ENCODE assay signal across 14 mouse cellular contexts in genomic region chr8:117299204-117299603, GRCm38 (mm10). TPM values are rescaled to one million over a fixed set of nuclear protein-coding genes. Genes with fewer than 3 reads are reported as not detected.
A peak's percentile ranks its signal among the peaks of the same experiment; 100 is the strongest.
DNase-seq lines count a peak whose midpoint lies in the region; ATAC-seq lines count a peak whose summit lies in the region.
"Had no signal": no experiment of that assay in that cellular context is flagged by ENCODE, and none has a peak within 500 bp of the region (broad histone marks: within the 10 kb centered on the region; RNA-seq: fewer than 3 reads in every experiment).

No protein-coding gene starts in this region.

- H3K9me3 ChIP-seq in heart, embryonic 13.5 days: no peaks in the 10 kb centered on the region
- no peaks in the 10 kb centered on the region for H3K9me3 ChIP-seq in neural tube, embryonic 13.5 days
- no peaks in the 10 kb centered on the region for H3K9me3 ChIP-seq in neural tube, embryonic 15.5 days (replicated peaks)
- no peaks in the 10 kb centered on the region for H3K9me3 ChIP-seq in liver, embryonic 13.5 days (replicated peaks)
- H3K9me3 ChIP-seq in forebrain, embryonic 15.5 days: no peaks in the 10 kb centered on the region
- H3K9me3 ChIP-seq: hindbrain, embryonic 15.5 days had no signal

- 0 out of 2 replicates have a peak overlapping the region, but pooled peaks have one; percentile 75 for H3K27ac ChIP-seq in heart, embryonic 13.5 days (replicated peaks)
- peak overlapping the region; percentile 52; the same call in 1 of the 2 replicates for H3K27ac ChIP-seq in neural tube, embryonic 13.5 days (replicated peaks)
- no peak overlapping the region for H3K27ac ChIP-seq in neural tube, embryonic 15.5 days (replicated peaks)
- H3K27ac ChIP-seq in liver, embryonic 13.5 days: peak overlapping the region; percentile 98
- H3K27ac ChIP-seq in forebrain, embryonic 15.5 days (replicated peaks): no peak overlapping the region
- H3K27ac ChIP-seq: hindbrain, embryonic 15.5 days; left cerebral cortex, adult 2 months had no signal

- H3K27me3 ChIP-seq in heart, embryonic 13.5 days (replicated peaks): no peaks in the 10 kb centered on the region
- no peaks in the 10 kb centered on the region for H3K27me3 ChIP-seq in neural tube, embryonic 13.5 days
- H3K27me3 ChIP-seq in neural tube, embryonic 15.5 days (replicated peaks): no peaks in the 10 kb centered on the region
- no peaks in the 10 kb centered on the region for H3K27me3 ChIP-seq in liver, embryonic 13.5 days
- H3K27me3 ChIP-seq in forebrain, embryonic 15.5 days: no peaks in the 10 kb centered on the region
- H3K27me3 ChIP-seq: hindbrain, embryonic 15.5 days had no signal

- no peak overlapping the region for H3K4me2 ChIP-seq in heart, embryonic 13.5 days
- H3K4me2 ChIP-seq in neural tube, embryonic 13.5 days: no peak overlapping the region
- H3K4me2 ChIP-seq in neural tube, embryonic 15.5 days: no peak overlapping the region
- peak overlapping the region; percentile 26; the same call in 1 of the 2 replicates for H3K4me2 ChIP-seq in liver, embryonic 13.5 days
- no peak overlapping the region for H3K4me2 ChIP-seq in forebrain, embryonic 15.5 days (replicated peaks)
- H3K4me2 ChIP-seq: hindbrain, embryonic 15.5 days; lung, embryonic 14.5 days had no signal

- 76% methylated on average over 10 of the region's 10 CpGs for WGBS in heart, embryonic 13.5 days
- 85% methylated on average over 10 of the region's 10 CpGs for WGBS in neural tube, embryonic 13.5 days
- WGBS in neural tube, embryonic 15.5 days: 86% methylated on average over 10 of the region's 10 CpGs
- 61% methylated on average over 10 of the region's 10 CpGs for WGBS in liver, embryonic 13.5 days (ENCODE audit: insufficient replicate concordance)
- 84% methylated on average over 10 of the region's 10 CpGs for WGBS in forebrain, embryonic 15.5 days

- no peak for ATAC-seq in heart, embryonic 13.5 days (ENCODE audit: extremely low read depth, insufficient number of reproducible peaks, low FRiP score, low TSS enrichment)
- no peak for ATAC-seq in neural tube, embryonic 13.5 days (ENCODE audit: low read depth)
- no peak for ATAC-seq in neural tube, embryonic 15.5 days (ENCODE audit: low FRiP score)
- no peak for ATAC-seq in liver, embryonic 13.5 days (ENCODE audit: low read depth)
- no peak for ATAC-seq in forebrain, embryonic 15.5 days (replicated peaks)

- no peak overlapping the region; the same call in 1 of the 2 replicates for H3K9ac ChIP-seq in heart, embryonic 13.5 days
- H3K9ac ChIP-seq in neural tube, embryonic 13.5 days: no peak overlapping the region
- no peak overlapping the region for H3K9ac ChIP-seq in neural tube, embryonic 15.5 days (replicated peaks)
- H3K9ac ChIP-seq in liver, embryonic 13.5 days: peak overlapping the region; percentile 70; the same call in 1 of the 2 replicates
- H3K9ac ChIP-seq in forebrain, embryonic 15.5 days (replicated peaks): no peak overlapping the region
- H3K9ac ChIP-seq: hindbrain, embryonic 15.5 days had no signal

- DNase-seq in heart, adult 11 months: no peak
- DNase-seq in liver, embryonic 13.5 days: no peak
- no peak for DNase-seq in left cerebral cortex, adult 9 months (ENCODE audit: low spot score in 2 of 2)
- no peak for DNase-seq in urinary bladder, postnatal 25 days (ENCODE audit: low spot score)
- DNase-seq: cerebellum, adult 9-11 months; lung, embryonic 14.5 days; spleen, adult 18-20 months; thymus, adult 18-20 months had no signal

- no peak overlapping the region for H3K4me3 ChIP-seq in heart, embryonic 13.5 days
- no peak overlapping the region for H3K4me3 ChIP-seq in neural tube, embryonic 13.5 days
- no peak overlapping the region for H3K4me3 ChIP-seq in neural tube, embryonic 15.5 days (replicated peaks)
- H3K4me3 ChIP-seq in liver, embryonic 13.5 days (replicated peaks): no peak overlapping the region
- no peak overlapping the region for H3K4me3 ChIP-seq in forebrain, embryonic 15.5 days
- H3K4me3 ChIP-seq: hindbrain, embryonic 15.5 days; left cerebral cortex, adult 2 months had no signal

- no peaks in the 10 kb centered on the region for H3K36me3 ChIP-seq in heart, embryonic 13.5 days
- no peaks in the 10 kb centered on the region for H3K36me3 ChIP-seq in neural tube, embryonic 13.5 days
- H3K36me3 ChIP-seq in neural tube, embryonic 15.5 days: no peaks in the 10 kb centered on the region
- H3K36me3 ChIP-seq in liver, embryonic 13.5 days: peaks cover 8% of the 10 kb centered on the region; the same call in 1 of the 2 replicates
- no peaks in the 10 kb centered on the region for H3K36me3 ChIP-seq in forebrain, embryonic 15.5 days
- H3K36me3 ChIP-seq: hindbrain, embryonic 15.5 days had no signal

- peaks cover 69% of the 10 kb centered on the region for H3K4me1 ChIP-seq in heart, embryonic 13.5 days
- peaks cover 90% of the 10 kb centered on the region for H3K4me1 ChIP-seq in neural tube, embryonic 13.5 days (replicated peaks)
- peaks cover 80% of the 10 kb centered on the region for H3K4me1 ChIP-seq in neural tube, embryonic 15.5 days
- peaks cover 96% of the 10 kb centered on the region for H3K4me1 ChIP-seq in liver, embryonic 13.5 days (replicated peaks)
- peaks cover 25% of the 10 kb centered on the region; the same call in 1 of the 2 replicates for H3K4me1 ChIP-seq in forebrain, embryonic 15.5 days

RNA-seq across cellular contexts. Expression of gene Cmip, which starts 42.3 kb away (rescaled TPM):
- polyA plus RNA-seq in heart, embryonic 13.5 days (2015; fragmentation: Nextera tagmentation; extraction: Ambion mirVana): 6.2 and 6.5 TPM in 2 replicates
- polyA plus RNA-seq in neural tube, embryonic 13.5 days (2015; fragmentation: Nextera tagmentation; extraction: Ambion mirVana): 106 and 115 TPM in 2 replicates
- 135 and 193 TPM in 2 replicates for polyA plus RNA-seq in neural tube, embryonic 15.5 days (2015; fragmentation: Nextera tagmentation; extraction: Ambion mirVana)
- polyA plus RNA-seq in liver, embryonic 13.5 days (2015; fragmentation: Nextera tagmentation; extraction: Ambion mirVana): 5.8 and 6.7 TPM in 2 replicates
- polyA plus RNA-seq in forebrain, embryonic 15.5 days (2015; fragmentation: Nextera tagmentation; extraction: Ambion mirVana): 83.8 and 113 TPM in 2 replicates

Comparison
In these comparisons a context has a peak if more than half of its experiments do, and no peak if none do; other contexts are left out.
1. H3K27ac ChIP-seq: peak in heart, embryonic 13.5 days (single experiment), neural tube, embryonic 13.5 days (single experiment) and liver, embryonic 13.5 days (single experiment); none in neural tube, embryonic 15.5 days (single experiment) and forebrain, embryonic 15.5 days (single experiment).
2. RNA of gene Cmip, which starts 42.3 kb away (polyA plus RNA-seq): 135 to 193 TPM in neural tube, embryonic 15.5 days, 106 to 115 TPM in neural tube, embryonic 13.5 days and 83.8 to 113 TPM in forebrain, embryonic 15.5 days; 5.8 to 6.7 TPM in liver, embryonic 13.5 days and 6.2 to 6.5 TPM in heart, embryonic 13.5 days; every median in the first group is over 10 times any median in the second.